Mouse (Mus musculus): Measurements from ENCODE around the gene Lipa. TPM values are rescaled to one million over a fixed set of nuclear protein-coding genes. Genes with fewer than 3 reads are reported as not detected.

Lipa gene
- total RNA-seq, 2 experiments from 2014 or later, result 16.6 to 20.0 TPM

DNA sequence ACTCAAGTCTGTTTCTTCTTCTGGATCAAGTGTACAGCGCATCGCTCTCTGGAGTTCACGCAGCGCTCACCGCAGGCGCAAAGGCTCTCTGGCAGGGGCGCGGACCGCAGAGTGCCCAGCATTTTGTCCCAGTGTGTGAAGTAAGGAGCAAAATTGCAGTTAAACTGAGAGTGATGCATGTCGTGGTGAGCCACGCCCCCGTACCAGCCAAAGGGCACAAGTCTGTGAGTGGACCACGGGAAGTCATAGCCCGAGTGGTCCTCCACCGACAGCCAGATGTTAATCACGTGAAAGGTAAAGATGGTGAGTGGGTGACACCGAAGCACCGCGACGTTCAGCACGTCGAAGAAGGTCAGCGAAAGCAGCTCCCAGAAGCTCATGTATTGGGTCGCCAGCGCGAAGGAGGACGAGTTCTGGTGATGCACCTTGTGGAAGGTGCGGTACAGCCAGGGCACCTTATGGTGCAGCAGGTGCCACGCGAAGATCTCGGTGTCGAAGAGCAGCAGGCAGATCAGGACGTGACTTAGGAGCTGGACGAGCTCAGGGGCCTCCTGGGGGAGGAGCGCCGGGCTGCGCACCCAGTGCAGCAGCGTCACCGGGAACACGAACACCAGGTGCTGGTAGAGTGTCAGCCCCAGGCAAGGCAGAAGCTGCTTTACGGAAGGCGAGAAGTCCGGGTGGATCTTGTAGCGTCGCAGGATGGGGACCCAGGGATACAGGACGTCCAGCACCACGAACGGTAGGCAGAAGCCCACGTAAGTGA lies 52.9 kb downstream of the Lipa start:
- DNase-seq (ENCODE audit: low spot score in 2 of 2), result no peak
- no peak overlapping the region for H3K27ac ChIP-seq
- no peak for TF ChIP-seq CTCF (conservative IDR thresholded peaks at IDR 0.05)
- H3K4me3 ChIP-seq, result peak overlapping the region; percentile 56

- H3K4me3 ChIP-seq, result no peak overlapping the region
- TF ChIP-seq CTCF (conservative IDR thresholded peaks at IDR 0.05), result no peak
- H3K27ac ChIP-seq, result no peak overlapping the region
- no peak for DNase-seq (ENCODE audit: low spot score in 2 of 2)
Measured at GRCm38 (mm10) chr19:34471703-34472102, 55.6 kb downstream of the Lipa start.

GRCm38 (mm10) chr19:34468794-34469193 lies 58.5 kb downstream of the Lipa start:
- no peak overlapping the region for H3K4me3 ChIP-seq
- TF ChIP-seq CTCF (conservative IDR thresholded peaks at IDR 0.05), result no peak
- H3K27ac ChIP-seq, result no peak overlapping the region
- DNase-seq (ENCODE audit: low spot score in 2 of 2), result no peak

DNA sequence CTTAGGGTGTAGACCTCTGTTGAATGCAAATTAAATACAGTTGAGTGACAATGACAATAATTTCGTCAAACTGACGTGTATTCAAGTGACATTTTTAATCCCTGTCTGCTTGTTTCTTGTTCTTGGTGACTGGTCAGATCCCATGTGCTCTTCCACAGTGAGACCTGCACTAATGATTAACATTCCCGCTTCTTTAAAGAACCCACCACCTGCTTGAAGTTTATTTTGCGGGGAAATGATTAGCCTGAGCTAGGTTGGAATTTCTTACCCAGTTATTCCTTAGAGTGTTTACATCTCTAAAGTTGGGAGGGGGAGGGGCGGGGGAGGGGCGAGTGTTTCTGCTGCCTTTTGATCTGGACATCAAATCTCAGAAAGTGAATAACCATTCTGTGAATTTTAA lies 59.1 kb downstream of the Lipa start:
- TF ChIP-seq CTCF (conservative IDR thresholded peaks at IDR 0.05), result no peak
- Histone ChIP-seq H3K27ac (no peak overlapping the region), H3K4me3 (no peak overlapping the region)
- no peak for DNase-seq (ENCODE audit: low spot score in 2 of 2)

GRCm38 (mm10) chr19:34464453-34464852 lies 62.8 kb downstream of the Lipa start:
- DNase-seq (ENCODE audit: low spot score in 2 of 2), result no peak
- TF ChIP-seq CTCF (conservative IDR thresholded peaks at IDR 0.05), result no peak
- H3K4me3 ChIP-seq, result no peak overlapping the region
- H3K27ac ChIP-seq, result no peak overlapping the region

DNA sequence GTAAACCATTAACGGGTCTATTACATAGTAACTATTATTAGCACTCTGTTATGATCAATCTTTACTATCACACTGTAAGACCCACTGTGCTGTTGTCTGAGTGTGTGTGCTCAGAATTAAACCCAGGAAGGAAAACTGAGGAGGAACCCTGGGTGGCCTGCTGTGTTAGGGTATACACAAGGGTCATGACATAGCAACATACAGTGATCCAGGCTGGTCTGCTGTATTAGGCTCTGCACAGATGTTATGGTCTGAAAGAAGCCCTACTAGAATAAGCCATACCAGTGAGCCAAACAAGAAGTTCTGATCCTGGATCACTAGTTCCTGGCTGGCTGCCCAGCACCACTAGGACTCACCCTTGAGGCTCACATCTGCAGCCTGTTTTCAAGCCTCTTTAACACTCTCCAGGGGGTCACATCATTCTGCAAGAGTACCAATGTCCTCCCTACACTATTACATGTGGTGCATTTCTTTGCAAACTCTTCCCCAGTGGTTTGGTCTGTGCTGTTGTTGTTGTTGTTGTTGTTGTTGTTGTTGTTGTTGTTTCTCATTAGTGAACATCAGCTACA lies 65.7 kb downstream of the Lipa start:
- H3K4me3 ChIP-seq, result no peak overlapping the region
- H3K27ac ChIP-seq, result no peak overlapping the region
- TF ChIP-seq CTCF (conservative IDR thresholded peaks at IDR 0.05), result no peak
- no peak for DNase-seq (ENCODE audit: low spot score in 2 of 2)

DNA sequence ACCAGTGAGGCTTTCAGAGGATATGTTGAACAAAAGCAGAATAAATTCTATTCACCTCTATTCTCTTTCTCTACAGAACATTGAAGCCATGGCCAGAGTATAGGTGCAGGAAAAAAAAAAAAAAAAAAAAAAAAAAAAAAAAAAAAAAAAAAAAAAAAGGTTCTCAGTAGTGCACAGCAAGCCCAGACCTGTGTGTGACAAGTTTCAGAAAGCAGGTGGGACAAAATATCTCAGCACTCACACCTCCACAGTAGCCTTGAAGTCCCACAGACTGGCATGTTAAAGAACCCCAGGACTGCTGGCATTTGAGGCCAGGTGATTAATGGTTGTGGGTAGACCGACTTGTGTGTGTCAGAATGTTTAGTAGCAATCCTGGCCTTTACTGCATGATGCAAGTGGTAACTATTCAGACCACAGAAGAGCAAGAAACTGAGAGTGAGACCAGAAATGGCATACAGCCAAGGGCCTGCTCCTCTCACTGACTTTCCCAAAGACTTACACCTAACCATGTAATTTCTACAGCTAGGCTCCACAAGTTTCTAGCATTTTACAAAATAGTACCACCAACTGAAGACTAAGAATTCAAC lies 76.4 kb downstream of the Lipa start:
- Histone ChIP-seq H3K4me3 (no peak overlapping the region), H3K27ac (no peak overlapping the region)
- no peak for TF ChIP-seq CTCF (conservative IDR thresholded peaks at IDR 0.05)
- DNase-seq (ENCODE audit: low spot score in 2 of 2), result no peak

DNA sequence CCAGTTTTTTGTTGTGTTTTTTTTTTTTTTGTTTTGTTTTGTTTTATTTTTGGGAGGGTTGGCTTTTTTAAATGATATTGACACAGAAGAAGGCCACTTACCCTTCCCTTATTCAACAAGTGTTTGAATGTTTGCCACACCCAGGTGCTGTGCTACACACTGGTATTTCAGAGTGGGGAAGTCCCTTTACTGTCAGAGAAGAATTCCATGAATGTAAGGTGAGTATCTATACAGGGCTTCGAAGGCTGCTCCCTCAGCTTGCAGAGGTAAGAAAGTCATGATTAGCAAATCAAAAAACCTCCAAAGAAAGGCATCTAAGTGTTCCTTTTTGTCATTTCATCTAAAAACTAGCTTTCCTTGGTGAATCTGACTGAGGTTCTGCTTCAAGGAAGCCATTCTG lies 78.4 kb downstream of the Lipa start:
- no peak for DNase-seq (ENCODE audit: low spot score in 2 of 2)
- H3K4me3 ChIP-seq, result no peak overlapping the region
- no peak for TF ChIP-seq CTCF (conservative IDR thresholded peaks at IDR 0.05)
- no peak overlapping the region for H3K27ac ChIP-seq

DNA sequence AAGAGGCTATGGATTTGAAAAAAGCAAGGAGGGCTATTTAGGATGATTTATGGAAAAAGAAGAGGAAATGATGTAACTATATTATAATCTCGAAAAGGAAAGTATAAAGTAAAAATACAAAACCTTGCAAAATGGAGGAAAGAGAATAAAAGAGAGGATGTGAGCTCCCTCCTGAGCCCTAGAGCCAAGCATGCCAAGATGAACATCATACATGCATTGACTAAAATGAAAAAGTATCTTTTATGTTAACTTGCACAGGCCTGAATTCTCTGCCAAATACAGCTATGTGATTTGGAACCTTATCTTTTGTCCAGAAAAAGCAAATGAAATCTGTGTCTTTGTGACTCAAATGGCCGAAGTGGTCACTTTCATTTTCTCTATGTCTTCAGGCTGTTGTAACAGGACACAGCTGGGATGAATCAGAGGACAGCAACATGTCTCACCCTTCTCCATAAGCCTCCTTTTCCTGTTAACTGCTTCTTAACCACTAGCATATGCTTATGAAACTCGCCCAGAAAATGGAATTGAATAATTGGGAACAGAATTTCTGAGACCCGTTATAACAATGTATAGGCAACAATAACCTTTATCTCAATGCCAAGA lies 81.8 kb downstream of the Lipa start:
- TF ChIP-seq CTCF (conservative IDR thresholded peaks at IDR 0.05), result no peak
- Histone ChIP-seq H3K27ac (no peak overlapping the region), H3K4me3 (no peak overlapping the region)
- DNase-seq (ENCODE audit: low spot score in 2 of 2), result no peak

- no peak overlapping the region for H3K4me3 ChIP-seq
- DNase-seq (ENCODE audit: low spot score in 2 of 2), result no peak
- no peak overlapping the region for H3K27ac ChIP-seq
- no peak for TF ChIP-seq CTCF (conservative IDR thresholded peaks at IDR 0.05)
Measured at GRCm38 (mm10) chr19:34444785-34445184, 82.5 kb downstream of the Lipa start.

Other genes starting within 250 kb of the Lipa start
- 1 to 10 TPM; 1.5 to 2.9 TPM for gene Fas, start 236.8 kb downstream of the Lipa start, total RNA-seq (2021)
- gene Ch25h, start 52.3 kb downstream of the Lipa start, total RNA-seq (2021), result under 1 TPM in 1 of 2 experiments, not detected in 1; 0.25 TPM
- gene Ifit2, start 23.2 kb upstream of the Lipa start, total RNA-seq (2021), result 1 to 10 TPM; 4.4 to 5.6 TPM
- 1 to 10 TPM; 1.9 to 4.0 TPM for gene Ifit3, start 56.1 kb upstream of the Lipa start, total RNA-seq (2021)
- 1 to 10 TPM; 1.3 to 1.9 TPM for gene Ifit1bl1, start 74.5 kb upstream of the Lipa start, total RNA-seq (2021)
- 1 to 10 TPM; 1.0 to 1.7 TPM for gene Ifit3b, start 80.5 kb upstream of the Lipa start, total RNA-seq (2021)
- gene Ifit1bl2, start 113.3 kb upstream of the Lipa start, total RNA-seq (2021), result under 1 TPM; 0.27 to 0.38 TPM
- gene Ifit1, start 113.4 kb upstream of the Lipa start, total RNA-seq (2021), result 1 to 10 TPM in 1 of 2 experiments, under 1 TPM in 1; 0.59 to 1.2 TPM
- gene Slc16a12, start 219.8 kb upstream of the Lipa start, total RNA-seq (2021), result 1 to 10 TPM; 1.3 to 3.8 TPM

Data from layer of hippocampus, adult 2 months (tissue).